Mouse (Mus musculus) cerebellum, adult 9-10 months (tissue): Measurements from ENCODE around the gene Arrdc1.

Experiments used
- DNase-seq: peaks from one replicate; pipeline ENCODE4 v3.0.0; 2022

Arrdc1 gene

GRCm38 (mm10) chr2:24923561-24923960, 11.5 kb downstream of the Arrdc1 start:
- no peak for DNase-seq

GRCm38 (mm10) chr2:24919839-24920175, 15.2 kb downstream of the Arrdc1 start:
- no peak for DNase-seq

GRCm38 (mm10) chr2:24918930-24919838, 15.9 kb downstream of the Arrdc1 start, which contains the start of gene Ehmt1:
Gene Ehmt1 (minus strand): TSS chr2:24919614.
- peak; percentile 95 for DNase-seq

- no peak for DNase-seq
Measured at GRCm38 (mm10) chr2:24914762-24915161, 20.3 kb downstream of the Arrdc1 start.

GRCm38 (mm10) chr2:24912589-24912988, 22.5 kb downstream of the Arrdc1 start:
- DNase-seq = no peak

- no peak for DNase-seq
Measured at GRCm38 (mm10) chr2:24912189-24912588, 22.9 kb downstream of the Arrdc1 start.

- DNase-seq = no peak
Measured at GRCm38 (mm10) chr2:24910481-24910880, 24.6 kb downstream of the Arrdc1 start.

GRCm38 (mm10) chr2:24905653-24906155, 29.3 kb downstream of the Arrdc1 start:
- no peak for DNase-seq

- no peak for DNase-seq
Measured at GRCm38 (mm10) chr2:24904823-24905652, 30.0 kb downstream of the Arrdc1 start.

- DNase-seq = no peak
Measured at GRCm38 (mm10) chr2:24902999-24903398, 32.1 kb downstream of the Arrdc1 start.

- DNase-seq = no peak
Measured at GRCm38 (mm10) chr2:24901055-24901454, 34.0 kb downstream of the Arrdc1 start.

- no peak for DNase-seq
Measured at GRCm38 (mm10) chr2:24899292-24899691, 35.8 kb downstream of the Arrdc1 start.

- no peak for DNase-seq
Measured at GRCm38 (mm10) chr2:24896761-24897160, 38.3 kb downstream of the Arrdc1 start.

GRCm38 (mm10) chr2:24894211-24894610, 40.8 kb downstream of the Arrdc1 start:
- DNase-seq = no peak

GRCm38 (mm10) chr2:24892318-24892717, 42.7 kb downstream of the Arrdc1 start:
- DNase-seq = no peak

GRCm38 (mm10) chr2:24890541-24891447, 44.3 kb downstream of the Arrdc1 start:
- DNase-seq = no peak

- DNase-seq = peak; percentile 28
Measured at GRCm38 (mm10) chr2:24888895-24889294, 46.2 kb downstream of the Arrdc1 start.

GRCm38 (mm10) chr2:24880686-24881085, 54.4 kb downstream of the Arrdc1 start:
- peak; percentile 38 for DNase-seq
